Mouse (Mus musculus): ENCODE measurements at regions not wholly inside any gene's neighbourhood (a gene's known extent, or its start where the extent isn't known, plus 50 kb on each side); places are given as distances from the start of the nearest gene placed in this dataset.

DNA sequence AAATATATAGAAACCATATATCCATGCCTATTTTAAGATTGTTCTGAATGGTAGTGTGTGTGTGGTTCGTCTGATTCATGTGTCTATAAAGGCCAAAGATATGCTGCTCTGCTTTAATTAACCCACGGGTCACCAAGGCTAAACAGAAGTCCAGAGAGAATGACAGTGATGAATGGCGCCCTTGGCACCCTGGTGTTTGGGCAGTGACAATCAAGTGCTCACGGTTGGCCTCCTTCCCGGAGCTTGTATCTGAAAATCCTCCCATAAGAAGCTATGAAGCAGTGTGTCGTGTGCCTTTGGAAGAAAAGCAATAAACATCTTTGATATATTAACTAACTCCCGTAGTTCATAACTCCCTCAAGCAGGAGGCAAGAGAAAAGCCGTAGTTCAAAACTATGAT is 205.4 kb downstream of the 1700129C05Rik start:
- peak; percentile 13 for DNase-seq
- 18% methylated on average over 8 of the region's 8 CpGs for WGBS
- Histone ChIP-seq H3K4me3 (ENCODE audit: low read depth, low read length) (no peak overlapping the region), H3K27ac (ENCODE audit: low read depth, low read length) (no peak overlapping the region), H3K9me3 (ENCODE audit: low read length) (no peaks in the 10 kb centered on the region), H3K9ac (no peak overlapping the region), H3K27me3 (ENCODE audit: insufficient read depth, low read length) (no peaks in the 10 kb centered on the region), H3K4me1 (ENCODE audit: insufficient read depth) (no peaks in the 10 kb centered on the region), H3K36me3 (ENCODE audit: insufficient read depth) (no peaks in the 10 kb centered on the region), H3K4me2 (ENCODE audit: low read depth) (no peak overlapping the region)
- TF ChIP-seq CTCF (IDR thresholded peaks at IDR 0.05; ENCODE audit: low read depth), result no peak
- no peak for ATAC-seq

DNA sequence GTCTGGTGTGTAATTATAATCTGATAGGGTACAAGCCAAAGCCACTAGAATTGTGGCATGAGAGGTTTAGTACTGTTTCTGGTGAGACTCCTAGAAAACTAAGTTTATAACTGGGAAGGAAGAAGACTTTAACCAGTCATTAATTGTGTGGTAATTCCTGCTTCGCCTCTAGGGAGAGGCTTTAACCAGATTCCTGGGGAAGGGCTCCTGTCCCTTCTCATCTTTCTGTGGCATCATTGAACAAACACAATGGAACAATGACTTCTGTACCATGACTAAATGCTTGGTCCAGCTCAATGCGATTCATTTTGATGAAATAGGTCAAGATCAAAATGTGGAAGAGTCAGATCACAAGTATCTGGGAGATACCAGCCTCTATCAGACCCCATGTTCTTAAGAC is 206.6 kb downstream of the 1700129C05Rik start:
- no peak for DNase-seq
- no peaks in the 10 kb centered on the region for H3K27me3 ChIP-seq (ENCODE audit: insufficient read depth, low read length)
- WGBS, result 75% methylated on average over 2 of the region's 2 CpGs
- H3K4me2 ChIP-seq (ENCODE audit: low read depth), result no peak overlapping the region
- no peaks in the 10 kb centered on the region for H3K4me1 ChIP-seq (ENCODE audit: insufficient read depth)
- TF ChIP-seq CTCF (IDR thresholded peaks at IDR 0.05; ENCODE audit: low read depth), result no peak
- no peaks in the 10 kb centered on the region for H3K9me3 ChIP-seq (ENCODE audit: low read length)
- H3K4me3 ChIP-seq (ENCODE audit: low read depth, low read length), result no peak overlapping the region
- no peak overlapping the region for H3K9ac ChIP-seq
- H3K27ac ChIP-seq (ENCODE audit: low read depth, low read length), result no peak overlapping the region
- no peak for ATAC-seq
- no peaks in the 10 kb centered on the region for H3K36me3 ChIP-seq (ENCODE audit: insufficient read depth)

GRCm38 (mm10) chr14:58917853-58918252 is 224.8 kb downstream of the 1700129C05Rik start:
- H3K27ac ChIP-seq (ENCODE audit: low read depth, low read length), result no peak overlapping the region
- peak; percentile 55 for TF ChIP-seq CTCF (IDR thresholded peaks at IDR 0.05; ENCODE audit: low read depth)
- WGBS, result 80% methylated on average over 9 of the region's 9 CpGs
- no peak overlapping the region for H3K9ac ChIP-seq
- no peaks in the 10 kb centered on the region for H3K36me3 ChIP-seq (ENCODE audit: insufficient read depth)
- no peak overlapping the region for H3K4me3 ChIP-seq (ENCODE audit: low read depth, low read length)
- ATAC-seq (peak; percentile 45; the same call in 1 of the 2 replicates), DNase-seq (no peak)
- no peaks in the 10 kb centered on the region for H3K9me3 ChIP-seq (ENCODE audit: low read length)
- H3K4me1 ChIP-seq (ENCODE audit: insufficient read depth), result no peaks in the 10 kb centered on the region
- no peaks in the 10 kb centered on the region for H3K27me3 ChIP-seq (ENCODE audit: insufficient read depth, low read length)
- H3K4me2 ChIP-seq (ENCODE audit: low read depth), result no peak overlapping the region

GRCm38 (mm10) chr14:58917228-58917627 is 225.5 kb downstream of the 1700129C05Rik start:
- Histone ChIP-seq H3K4me2 (ENCODE audit: low read depth) (no peak overlapping the region), H3K27ac (ENCODE audit: low read depth, low read length) (no peak overlapping the region), H3K4me1 (ENCODE audit: insufficient read depth) (no peaks in the 10 kb centered on the region), H3K9ac (no peak overlapping the region), H3K36me3 (ENCODE audit: insufficient read depth) (no peaks in the 10 kb centered on the region), H3K9me3 (ENCODE audit: low read length) (no peaks in the 10 kb centered on the region), H3K4me3 (ENCODE audit: low read depth, low read length) (no peak overlapping the region), H3K27me3 (ENCODE audit: insufficient read depth, low read length) (no peaks in the 10 kb centered on the region)
- ATAC-seq (no peak), DNase-seq (no peak)
- no peak for TF ChIP-seq CTCF (IDR thresholded peaks at IDR 0.05; ENCODE audit: low read depth)
- 73% methylated on average over 3 of the region's 3 CpGs for whole genome bisulfite sequencing

GRCm38 (mm10) chr14:58914937-58915336 is 227.8 kb downstream of the 1700129C05Rik start:
- Histone ChIP-seq H3K27ac (ENCODE audit: low read depth, low read length) (no peak overlapping the region), H3K9ac (no peak overlapping the region), H3K4me2 (ENCODE audit: low read depth) (no peak overlapping the region), H3K4me1 (ENCODE audit: insufficient read depth) (no peaks in the 10 kb centered on the region), H3K27me3 (ENCODE audit: insufficient read depth, low read length) (no peaks in the 10 kb centered on the region), H3K9me3 (ENCODE audit: low read length) (no peaks in the 10 kb centered on the region), H3K36me3 (ENCODE audit: insufficient read depth) (no peaks in the 10 kb centered on the region), H3K4me3 (ENCODE audit: low read depth, low read length) (no peak overlapping the region)
- ATAC-seq (no peak), DNase-seq (no peak)
- WGBS, result 91% methylated on average over 3 of the region's 3 CpGs
- TF ChIP-seq CTCF (IDR thresholded peaks at IDR 0.05; ENCODE audit: low read depth), result peak; percentile 34; the same call in 1 of the 2 replicates

GRCm38 (mm10) chr14:58910846-58911245 is 231.8 kb downstream of the 1700129C05Rik start:
- no peak overlapping the region for H3K4me3 ChIP-seq (ENCODE audit: low read depth, low read length)
- WGBS, result 89% methylated on average over 1 of the region's 1 CpGs
- no peak for TF ChIP-seq CTCF (IDR thresholded peaks at IDR 0.05; ENCODE audit: low read depth)
- H3K4me1 ChIP-seq (ENCODE audit: insufficient read depth), result no peaks in the 10 kb centered on the region
- H3K4me2 ChIP-seq (ENCODE audit: low read depth), result no peak overlapping the region
- no peak overlapping the region for H3K27ac ChIP-seq (ENCODE audit: low read depth, low read length)
- H3K9me3 ChIP-seq (ENCODE audit: low read length), result no peaks in the 10 kb centered on the region
- H3K36me3 ChIP-seq (ENCODE audit: insufficient read depth), result no peaks in the 10 kb centered on the region
- H3K27me3 ChIP-seq (ENCODE audit: insufficient read depth, low read length), result no peaks in the 10 kb centered on the region
- no peak for ATAC-seq
- no peak overlapping the region for H3K9ac ChIP-seq
- no peak for DNase-seq

GRCm38 (mm10) chr14:58907932-58908331 is 234.8 kb downstream of the 1700129C05Rik start:
- H3K4me1 ChIP-seq (ENCODE audit: insufficient read depth), result no peaks in the 10 kb centered on the region
- ATAC-seq (no peak), DNase-seq (no peak)
- H3K27me3 ChIP-seq (ENCODE audit: insufficient read depth, low read length), result no peaks in the 10 kb centered on the region
- 75% methylated on average over 3 of the region's 3 CpGs for WGBS
- no peaks in the 10 kb centered on the region for H3K36me3 ChIP-seq (ENCODE audit: insufficient read depth)
- no peak overlapping the region for H3K4me3 ChIP-seq (ENCODE audit: low read depth, low read length)
- no peak overlapping the region for H3K4me2 ChIP-seq (ENCODE audit: low read depth)
- no peak overlapping the region for H3K9ac ChIP-seq
- H3K27ac ChIP-seq (ENCODE audit: low read depth, low read length), result no peak overlapping the region
- TF ChIP-seq CTCF (IDR thresholded peaks at IDR 0.05; ENCODE audit: low read depth), result no peak
- H3K9me3 ChIP-seq (ENCODE audit: low read length), result no peaks in the 10 kb centered on the region

DNA sequence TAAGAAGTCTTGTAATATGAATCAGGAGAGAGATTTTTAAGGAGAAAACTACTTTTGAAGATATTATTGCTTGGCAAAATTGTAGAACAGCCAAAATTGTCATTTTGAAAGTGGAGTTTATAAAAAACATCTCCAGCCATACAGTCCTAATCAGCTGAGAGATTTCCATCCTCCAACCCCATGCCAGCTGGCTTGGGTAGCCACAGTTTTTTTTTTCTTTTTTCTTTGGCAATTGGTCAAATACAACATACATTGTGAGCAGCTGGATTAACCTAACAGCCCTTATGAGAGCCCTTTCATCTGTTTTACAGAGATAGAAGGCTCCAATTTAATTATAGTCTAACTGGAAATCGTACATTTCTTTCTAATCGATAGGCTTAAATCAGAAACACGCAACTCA is 235.3 kb downstream of the 1700129C05Rik start:
- H3K9ac ChIP-seq, result no peak overlapping the region
- H3K27me3 ChIP-seq (ENCODE audit: insufficient read depth, low read length), result no peaks in the 10 kb centered on the region
- TF ChIP-seq CTCF (IDR thresholded peaks at IDR 0.05; ENCODE audit: low read depth), result no peak
- H3K4me2 ChIP-seq (ENCODE audit: low read depth), result no peak overlapping the region
- 62% methylated on average over 3 of the region's 3 CpGs for WGBS
- H3K4me3 ChIP-seq (ENCODE audit: low read depth, low read length), result no peak overlapping the region
- H3K9me3 ChIP-seq (ENCODE audit: low read length), result no peaks in the 10 kb centered on the region
- no peaks in the 10 kb centered on the region for H3K4me1 ChIP-seq (ENCODE audit: insufficient read depth)
- ATAC-seq (no peak), DNase-seq (no peak)
- H3K36me3 ChIP-seq (ENCODE audit: insufficient read depth), result no peaks in the 10 kb centered on the region
- no peak overlapping the region for H3K27ac ChIP-seq (ENCODE audit: low read depth, low read length)

All from forebrain, postnatal 0 days (tissue).